Mouse (Mus musculus) ES-Bruce4 (cell line): ENCODE measurements around the gene Unc13b.

Experiments used
- CTCF ChIP-seq: IDR thresholded peaks from one replicate; pipeline ENCODE4 v1.8.1; 2011; ENCODE audit warnings: low read depth, low read length
- POLR2A ChIP-seq: IDR thresholded peaks from one replicate; pipeline ENCODE4 v1.8.1; 2011; ENCODE audit warnings: low read length; ENCODE audit not compliant: insufficient read depth

- TF ChIP-seq CTCF (no peak), POLR2A (no peak)
These were observed 18.6 kb upstream of the Unc13b start for GRCm38 (mm10) chr4:43040114-43040572.
